Mouse (Mus musculus): Measurements from ENCODE around the gene Mal. TPM values are rescaled to one million over a fixed set of nuclear protein-coding genes. Genes with fewer than 3 reads are reported as not detected.

Gene Mal
- polyA plus RNA-seq, 1 experiment = 1.6 TPM

GRCm38 (mm10) chr2:127627990-127628570 lies 28.4 kb downstream of the Mal start:
- Histone ChIP-seq H3K4me3 (ENCODE audit: extremely low read depth, insufficient read depth, insufficient read length) (no peak overlapping the region), H3K27ac (ENCODE audit: insufficient read depth, low read length) (no peak overlapping the region), H3K36me3 (ENCODE audit: control insufficient read depth, insufficient read depth, low read length) (no peaks in the 10 kb centered on the region), H3K4me1 (ENCODE audit: control insufficient read depth, insufficient read depth, insufficient read length) (no peaks in the 10 kb centered on the region), H3K27me3 (ENCODE audit: control insufficient read depth, insufficient read depth, low read length) (no peaks in the 10 kb centered on the region)
- WGBS = 79% methylated on average over 6 of the region's 6 CpGs
- TF ChIP-seq CTCF (IDR thresholded peaks at IDR 0.05; ENCODE audit: extremely low read depth, insufficient read depth, insufficient read length, insufficient replicate concordance) (no peak), POLR2A (IDR thresholded peaks at IDR 0.05; ENCODE audit: low read depth, low read length) (no peak)
- DNase-seq (ENCODE audit: low read depth in 1 of 2, low spot score in 2 of 2) = no peak

DNA sequence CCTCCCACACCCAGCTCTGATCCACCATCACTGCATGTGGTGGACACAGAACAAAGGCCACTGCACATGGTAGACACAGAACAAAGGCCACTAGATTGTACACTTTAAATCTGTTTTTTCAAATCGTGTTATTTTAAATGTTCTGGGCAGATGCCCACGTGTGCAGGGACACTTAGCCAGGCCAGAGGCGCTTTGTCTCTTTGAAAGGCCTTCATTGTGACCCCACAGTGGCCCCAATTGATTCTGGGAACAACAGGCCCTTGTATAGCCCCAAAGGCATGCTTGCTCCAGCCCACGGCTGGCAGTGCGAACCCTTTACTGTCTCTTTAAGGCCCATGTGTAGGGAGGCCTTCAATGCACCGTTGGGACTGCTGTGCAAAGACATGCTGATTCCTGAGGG lies 29.1 kb downstream of the Mal start:
- Histone ChIP-seq H3K4me1 (ENCODE audit: control insufficient read depth, insufficient read depth, insufficient read length) (no peaks in the 10 kb centered on the region), H3K27ac (ENCODE audit: insufficient read depth, low read length) (no peak overlapping the region), H3K36me3 (ENCODE audit: control insufficient read depth, insufficient read depth, low read length) (no peaks in the 10 kb centered on the region), H3K4me3 (ENCODE audit: extremely low read depth, insufficient read depth, insufficient read length) (no peak overlapping the region), H3K27me3 (ENCODE audit: control insufficient read depth, insufficient read depth, low read length) (no peaks in the 10 kb centered on the region)
- WGBS = 80% methylated on average over 6 of the region's 6 CpGs
- DNase-seq (ENCODE audit: low read depth in 1 of 2, low spot score in 2 of 2) = no peak
- TF ChIP-seq CTCF (IDR thresholded peaks at IDR 0.05; ENCODE audit: extremely low read depth, insufficient read depth, insufficient read length, insufficient replicate concordance) (no peak), POLR2A (IDR thresholded peaks at IDR 0.05; ENCODE audit: low read depth, low read length) (no peak)

- no peak for TF ChIP-seq POLR2A (IDR thresholded peaks at IDR 0.05; ENCODE audit: low read depth, low read length)
- TF ChIP-seq CTCF (IDR thresholded peaks at IDR 0.05; ENCODE audit: extremely low read depth, insufficient read depth, insufficient read length, insufficient replicate concordance) = no peak
Observed at GRCm38 (mm10) chr2:127625659-127626058, 30.8 kb downstream of the Mal start.

DNA sequence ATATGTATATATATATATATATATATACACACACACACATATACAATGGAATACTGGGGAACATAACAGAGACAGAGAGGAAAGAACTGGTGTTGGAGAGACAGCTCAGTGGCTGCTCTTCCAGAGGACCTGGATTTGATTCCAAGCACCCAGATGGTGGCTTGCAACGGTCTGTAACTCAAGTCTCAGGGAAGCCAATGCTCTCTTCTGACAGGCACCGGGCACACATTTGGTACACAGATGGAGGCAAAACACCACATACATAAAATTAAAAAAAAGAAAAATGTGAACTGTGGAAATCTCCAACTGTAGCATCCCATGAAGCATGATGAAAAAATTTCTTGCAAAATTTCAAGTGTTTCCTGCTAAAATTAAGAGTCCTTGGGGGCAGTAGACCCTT lies 31.7 kb downstream of the Mal start:
- TF ChIP-seq CTCF (IDR thresholded peaks at IDR 0.05; ENCODE audit: extremely low read depth, insufficient read depth, insufficient read length, insufficient replicate concordance) (no peak), POLR2A (IDR thresholded peaks at IDR 0.05; ENCODE audit: low read depth, low read length) (no peak)
- DNase-seq (ENCODE audit: low read depth in 1 of 2, low spot score in 2 of 2) = no peak
- H3K36me3 ChIP-seq (ENCODE audit: control insufficient read depth, insufficient read depth, low read length) = no peaks in the 10 kb centered on the region
- no peaks in the 10 kb centered on the region for H3K4me1 ChIP-seq (ENCODE audit: control insufficient read depth, insufficient read depth, insufficient read length)
- H3K27ac ChIP-seq (ENCODE audit: insufficient read depth, low read length) = no peak overlapping the region
- H3K27me3 ChIP-seq (ENCODE audit: control insufficient read depth, insufficient read depth, low read length) = no peaks in the 10 kb centered on the region
- no peak overlapping the region for H3K4me3 ChIP-seq (ENCODE audit: extremely low read depth, insufficient read depth, insufficient read length)
- 88% methylated on average over 2 of the region's 2 CpGs for WGBS

More at GRCm38 (mm10) chr2:127625659-127626058, 30.8 kb downstream of the Mal start:
- Histone ChIP-seq H3K4me3 (ENCODE audit: extremely low read depth, insufficient read depth, insufficient read length) (no peak overlapping the region), H3K4me1 (ENCODE audit: control insufficient read depth, insufficient read depth, insufficient read length) (no peaks in the 10 kb centered on the region), H3K27me3 (ENCODE audit: control insufficient read depth, insufficient read depth, low read length) (no peaks in the 10 kb centered on the region), H3K36me3 (ENCODE audit: control insufficient read depth, insufficient read depth, low read length) (no peaks in the 10 kb centered on the region), H3K27ac (ENCODE audit: insufficient read depth, low read length) (no peak overlapping the region)
- 68% methylated on average over 5 of the region's 5 CpGs for WGBS
- DNase-seq (ENCODE audit: low read depth in 1 of 2, low spot score in 2 of 2) = no peak

- no peak for TF ChIP-seq POLR2A (IDR thresholded peaks at IDR 0.05; ENCODE audit: low read depth, low read length)
- no peak for TF ChIP-seq CTCF (IDR thresholded peaks at IDR 0.05; ENCODE audit: extremely low read depth, insufficient read depth, insufficient read length, insufficient replicate concordance)
- H3K4me3 ChIP-seq (ENCODE audit: extremely low read depth, insufficient read depth, insufficient read length) = no peak overlapping the region
- DNase-seq (ENCODE audit: low read depth in 1 of 2, low spot score in 2 of 2) = no peak
- no peaks in the 10 kb centered on the region for H3K36me3 ChIP-seq (ENCODE audit: control insufficient read depth, insufficient read depth, low read length)
- no peaks in the 10 kb centered on the region for H3K27me3 ChIP-seq (ENCODE audit: control insufficient read depth, insufficient read depth, low read length)
- 56% methylated on average over 3 of the region's 3 CpGs for WGBS
- peaks cover 2% of the 10 kb centered on the region; the same call in 1 of the 2 replicates for H3K4me1 ChIP-seq (ENCODE audit: control insufficient read depth, insufficient read depth, insufficient read length)
- no peak overlapping the region for H3K27ac ChIP-seq (ENCODE audit: insufficient read depth, low read length)
Observed at GRCm38 (mm10) chr2:127622065-127622464, 34.4 kb downstream of the Mal start.

DNA sequence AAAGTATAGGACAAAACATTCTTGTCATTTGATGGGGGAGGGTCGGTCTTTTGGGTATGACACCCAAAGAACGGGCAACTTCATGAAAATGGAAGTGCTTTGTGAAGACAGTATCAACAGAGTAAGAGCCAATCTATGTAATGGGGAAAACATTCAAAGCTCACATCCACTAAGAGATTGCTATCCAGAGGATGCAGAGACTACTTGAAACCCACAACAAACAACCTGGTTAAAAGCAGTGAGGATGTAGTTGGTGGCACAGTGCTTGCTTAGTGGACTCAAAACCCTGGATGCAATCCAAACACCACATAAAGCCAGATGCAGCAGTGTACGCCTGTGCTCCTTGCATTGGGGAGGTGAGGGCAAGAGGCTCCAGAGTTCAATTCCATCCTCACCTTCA lies 37.2 kb downstream of the Mal start:
- Histone ChIP-seq H3K27ac (ENCODE audit: insufficient read depth, low read length) (no peak overlapping the region), H3K4me1 (ENCODE audit: control insufficient read depth, insufficient read depth, insufficient read length) (peaks cover 2% of the 10 kb centered on the region; the same call in 1 of the 2 replicates)
- no peak for DNase-seq (ENCODE audit: low read depth in 1 of 2, low spot score in 2 of 2)

DNA sequence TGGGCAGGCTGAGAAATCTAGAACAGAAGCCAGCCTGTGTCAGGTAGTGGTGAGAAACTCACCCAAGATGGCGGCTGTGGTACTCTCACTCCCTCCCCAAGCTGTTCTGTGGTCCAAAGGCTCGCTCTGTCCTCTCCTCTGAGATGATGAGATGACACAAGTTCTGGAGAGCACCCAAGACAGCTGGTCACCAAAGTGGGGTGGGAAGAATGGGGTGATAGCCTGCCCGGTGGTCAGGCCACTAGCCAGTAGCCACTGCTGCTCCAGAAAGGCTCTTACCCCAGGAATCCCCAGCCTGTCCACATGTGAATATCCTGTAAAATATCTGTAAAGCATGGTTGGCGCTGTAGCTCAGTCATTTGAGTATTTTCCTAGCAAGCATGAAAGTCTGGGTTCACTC lies 44.2 kb downstream of the Mal start:
- no peak for DNase-seq (ENCODE audit: low read depth in 1 of 2, low spot score in 2 of 2)
- Histone ChIP-seq H3K4me1 (ENCODE audit: control insufficient read depth, insufficient read depth, insufficient read length) (no peaks in the 10 kb centered on the region), H3K27ac (ENCODE audit: insufficient read depth, low read length) (no peak overlapping the region), H3K27me3 (ENCODE audit: control insufficient read depth, insufficient read depth, low read length) (no peaks in the 10 kb centered on the region), H3K4me3 (ENCODE audit: extremely low read depth, insufficient read depth, insufficient read length) (no peak overlapping the region), H3K36me3 (ENCODE audit: control insufficient read depth, insufficient read depth, low read length) (no peaks in the 10 kb centered on the region)
- no peak for TF ChIP-seq CTCF (IDR thresholded peaks at IDR 0.05; ENCODE audit: extremely low read depth, insufficient read depth, insufficient read length, insufficient replicate concordance)
- no peak for TF ChIP-seq POLR2A (IDR thresholded peaks at IDR 0.05; ENCODE audit: low read depth, low read length)
- 86% methylated on average over 4 of the region's 4 CpGs for WGBS

More for the DNA sequence above, 37.2 kb downstream of the Mal start:
- WGBS = 63% methylated on average over 3 of the region's 3 CpGs
- H3K4me3 ChIP-seq (ENCODE audit: extremely low read depth, insufficient read depth, insufficient read length) = no peak overlapping the region
- no peaks in the 10 kb centered on the region for H3K36me3 ChIP-seq (ENCODE audit: control insufficient read depth, insufficient read depth, low read length)
- H3K27me3 ChIP-seq (ENCODE audit: control insufficient read depth, insufficient read depth, low read length) = no peaks in the 10 kb centered on the region
- no peak for TF ChIP-seq CTCF (IDR thresholded peaks at IDR 0.05; ENCODE audit: extremely low read depth, insufficient read depth, insufficient read length, insufficient replicate concordance)
- no peak for TF ChIP-seq POLR2A (IDR thresholded peaks at IDR 0.05; ENCODE audit: low read depth, low read length)
